Mouse (Mus musculus) gastrocnemius, postnatal 4 days (tissue): ENCODE measurements around the gene Sarnp. TPM values are rescaled to one million over a fixed set of nuclear protein-coding genes. Genes with fewer than 3 reads are reported as not detected.
"Not testable (repeated sequence)": the region's sequence is repeated elsewhere in the genome, so short reads cannot be mapped to it uniquely, and the experiment has no call there.

Source experiments
- DNase-seq, 2 experiments: peaks; one replicate each; pipeline ENCODE4 v3.0.0; 2021 to 2022; ENCODE audit warnings: low spot score in 2 of 2, mixed read lengths in 2 of 2
- total RNA-seq, 2 experiments: library from RNA; stranded (reverse); gene quantifications; 2 replicates each; pipeline ENCODE4 v1.2.3; 2021

The Sarnp gene
- total RNA-seq, 2 experiments from 2014 or later: 48.5 to 54.6 TPM

DNA sequence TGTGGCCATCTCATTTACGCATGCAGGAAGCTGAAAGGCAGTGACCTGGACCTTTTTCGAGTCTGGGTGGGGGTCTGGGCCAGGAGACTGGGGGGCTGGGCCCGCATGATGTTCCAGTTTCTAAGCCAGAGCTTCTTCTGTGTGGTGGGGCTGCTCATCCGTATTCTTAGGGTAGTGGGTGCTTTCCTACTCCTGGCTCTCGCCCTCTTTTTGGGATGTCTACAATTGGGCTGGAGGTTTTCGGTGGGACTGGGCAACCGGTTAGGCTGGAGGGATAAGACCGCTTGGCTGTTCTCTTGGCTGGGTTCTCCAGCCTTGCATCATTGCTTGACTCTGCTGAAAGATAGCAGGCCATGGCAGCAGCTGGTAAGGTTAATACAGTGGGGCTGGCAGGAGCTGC is 10.1 kb upstream of the Sarnp start:
- no peak for DNase-seq

DNA sequence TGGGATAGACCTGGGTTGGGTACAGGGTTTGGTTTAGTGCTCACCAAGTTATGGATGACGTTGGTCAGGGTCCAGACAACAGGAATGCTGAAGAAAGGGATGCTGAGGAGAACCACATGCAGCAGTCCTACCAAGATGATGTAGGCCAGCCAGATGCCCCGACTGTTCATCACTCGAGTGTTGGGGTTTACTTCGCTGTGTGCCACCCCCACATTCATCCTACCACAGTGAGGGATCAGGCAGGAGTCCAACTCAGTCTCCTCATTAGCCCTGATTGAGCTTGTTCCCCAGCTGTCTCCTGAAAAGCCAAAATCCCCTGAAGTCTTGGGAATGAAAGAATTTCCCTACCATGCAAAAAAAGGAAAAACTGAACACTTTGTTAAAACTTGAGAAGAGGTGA is 3.1 kb downstream of the Sarnp start:
- no peak for DNase-seq

DNA sequence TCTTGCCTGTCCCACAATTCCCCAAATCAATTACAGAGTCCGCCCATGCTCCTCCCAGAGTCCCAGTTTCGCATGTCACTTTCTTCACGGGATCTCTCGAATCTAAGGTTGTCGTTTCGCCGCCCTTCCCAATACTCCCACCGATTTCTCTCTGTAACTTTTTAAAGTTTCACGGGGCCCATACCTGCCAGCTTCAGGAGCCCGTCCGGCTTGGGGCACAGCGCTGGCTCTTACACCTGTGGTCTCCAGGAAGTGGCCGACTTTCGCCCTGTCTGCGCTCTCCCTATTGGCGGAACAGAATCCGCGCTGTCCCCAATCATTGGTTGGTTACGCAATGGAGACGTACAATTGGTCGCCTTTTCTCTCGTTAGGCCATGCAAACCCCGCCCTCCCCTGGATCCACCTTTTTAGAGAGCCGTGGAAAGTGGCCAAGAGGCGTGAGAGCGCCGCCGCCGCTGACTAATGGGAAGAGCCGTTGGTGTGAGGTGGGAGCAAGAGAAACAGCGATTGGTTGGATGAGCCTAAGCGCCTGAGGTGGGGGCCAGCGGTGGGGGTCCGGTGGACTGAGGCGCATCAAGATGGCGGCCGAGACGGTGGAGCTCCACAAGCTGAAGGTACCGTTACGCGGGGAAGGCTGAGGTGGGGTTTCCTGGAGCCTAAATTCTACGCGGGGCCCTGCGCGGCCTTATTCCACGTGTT is 4.4 kb downstream of the Sarnp start, which contains the start of gene Ormdl2:
Gene Ormdl2 (minus strand): TSS at position 288 of the 699 bp plus-strand sequence.
- peak; percentile 96 to 98 for DNase-seq

DNA sequence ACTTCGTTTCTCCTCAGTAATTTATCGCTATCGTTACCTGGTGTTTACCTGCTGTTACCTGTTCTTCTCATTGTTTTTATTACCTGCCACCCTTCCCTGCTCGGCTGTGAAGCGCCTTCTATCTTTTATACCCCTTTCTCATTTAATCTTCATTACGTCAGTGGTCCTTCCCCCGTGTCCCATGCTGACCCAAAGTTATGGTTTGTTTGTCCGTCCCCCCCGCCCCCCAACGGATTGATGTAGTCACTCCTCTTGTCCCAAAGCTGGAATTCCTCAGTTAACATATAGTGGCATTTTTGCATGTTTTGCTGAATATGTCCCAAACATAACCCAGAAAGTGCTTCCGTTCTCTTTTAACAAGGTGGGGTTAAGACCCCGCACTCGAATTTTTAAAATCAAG is 5.0 kb downstream of the Sarnp start:
- no peak for DNase-seq

DNA sequence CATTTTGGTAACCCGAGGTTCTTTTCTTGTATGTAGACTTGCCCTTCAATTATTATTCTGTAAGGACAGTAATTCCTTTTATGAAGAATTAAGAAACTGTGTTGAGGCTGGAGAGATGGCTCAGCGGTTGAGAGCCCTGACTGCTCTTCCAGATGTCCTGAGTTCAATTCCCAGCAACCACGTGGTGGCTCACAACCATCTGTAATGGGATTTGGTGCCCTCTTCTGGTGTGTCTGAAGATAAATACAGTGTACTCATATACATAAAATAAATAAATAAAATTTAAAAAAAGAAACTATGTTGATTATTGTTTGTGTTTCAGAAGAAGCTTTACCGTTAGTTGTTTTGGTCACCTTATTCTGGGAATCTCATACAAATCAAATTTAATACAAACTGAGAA is 6.0 kb downstream of the Sarnp start:
- DNase-seq: not testable (repeated sequence)

DNA sequence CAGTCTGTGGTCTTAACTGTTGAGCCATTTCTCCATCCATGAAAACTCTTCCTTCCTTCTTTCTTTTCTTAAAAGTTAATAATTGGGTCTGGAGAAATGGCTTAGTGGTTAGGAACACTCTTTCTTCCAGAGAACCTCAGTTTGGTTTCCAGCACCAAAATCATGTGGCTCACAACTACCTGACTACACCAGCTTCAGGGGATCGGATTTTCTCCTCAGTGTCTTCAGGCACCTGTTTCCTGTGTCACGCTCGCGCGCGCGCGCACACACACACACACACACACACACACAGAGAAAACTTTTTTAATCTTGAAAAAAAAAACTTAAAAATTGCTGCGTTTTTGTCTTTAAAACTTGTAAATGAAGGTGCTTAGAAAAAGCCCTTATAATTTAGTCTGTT is 6.7 kb downstream of the Sarnp start:
- DNase-seq: no peak

DNA sequence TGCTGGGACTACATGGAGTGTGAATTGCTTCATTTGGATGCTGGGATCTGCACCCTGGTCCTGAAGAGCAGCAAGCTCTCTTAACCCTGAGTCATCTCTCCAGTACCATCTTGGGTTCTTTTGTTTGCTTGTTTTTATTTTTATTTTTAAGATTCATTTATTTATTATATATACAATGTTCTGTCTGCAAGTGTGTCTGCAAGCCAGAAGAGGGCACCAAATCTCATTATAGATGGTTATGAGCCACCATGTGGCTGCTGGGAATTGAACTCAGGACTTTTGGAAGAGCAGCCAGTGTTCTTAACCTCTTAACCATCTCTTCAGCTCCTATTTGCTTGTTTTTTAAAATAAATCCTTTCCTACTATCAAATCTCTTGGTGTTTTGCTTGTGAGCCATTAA is 20.3 kb downstream of the Sarnp start:
- DNase-seq: no peak

DNA sequence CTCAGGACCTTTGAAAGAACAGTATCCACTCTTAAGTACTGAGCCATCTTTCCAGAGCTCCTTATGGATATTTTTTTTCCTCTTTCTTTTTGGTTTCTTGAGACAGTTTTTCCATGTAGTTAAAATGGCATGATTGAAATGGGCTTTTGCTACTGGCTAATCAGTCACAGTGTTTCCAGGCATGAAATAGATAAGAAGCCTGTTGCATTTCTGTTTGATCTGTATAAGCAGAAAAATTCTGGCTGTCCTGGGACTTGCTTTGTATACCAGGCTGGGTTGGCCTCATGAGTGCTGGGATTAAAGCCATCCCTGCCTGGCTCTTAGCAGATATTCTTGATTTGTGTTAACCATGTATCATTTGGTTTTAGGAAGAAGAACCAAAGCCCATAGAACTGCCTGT is 22.3 kb downstream of the Sarnp start:
- no peak for DNase-seq

DNA sequence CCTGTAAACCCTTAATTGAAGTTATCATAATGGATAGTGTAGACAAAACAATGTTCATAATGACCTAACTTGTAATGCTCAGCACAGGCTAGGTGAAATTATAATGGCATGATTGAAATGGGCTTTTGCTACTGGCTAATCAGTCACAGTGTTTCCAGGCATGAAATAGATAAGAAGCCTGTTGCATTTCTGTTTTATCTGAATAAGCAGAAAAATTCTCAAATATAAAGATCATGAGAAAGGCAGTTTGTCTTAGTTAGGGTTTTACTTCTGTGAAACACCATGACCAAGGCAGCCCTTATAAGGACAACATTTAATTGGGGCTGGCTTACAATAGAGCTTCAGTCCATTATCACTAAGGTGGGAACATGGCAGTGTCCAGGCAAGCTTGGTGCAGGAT is 23.5 kb downstream of the Sarnp start:
- no peak for DNase-seq

DNA sequence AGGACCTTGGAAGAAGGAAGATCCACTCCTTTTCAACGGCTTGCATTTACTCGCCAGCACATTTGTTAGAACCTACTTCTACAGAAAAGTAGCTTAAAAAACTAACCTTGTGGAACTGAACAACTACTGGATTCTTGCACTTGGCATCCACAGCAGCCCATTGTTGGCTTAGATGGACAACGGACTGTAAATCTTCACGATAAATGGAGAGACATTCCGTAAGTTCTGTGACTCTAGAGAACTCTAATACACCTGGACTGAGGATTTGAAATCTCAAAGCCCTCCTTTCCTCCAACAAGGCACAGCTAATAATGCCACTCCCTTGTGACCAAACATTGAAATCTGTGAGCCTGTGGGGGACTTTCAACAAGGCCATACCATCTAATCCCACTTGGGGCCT is 26.1 kb downstream of the Sarnp start:
- DNase-seq: no peak

DNA sequence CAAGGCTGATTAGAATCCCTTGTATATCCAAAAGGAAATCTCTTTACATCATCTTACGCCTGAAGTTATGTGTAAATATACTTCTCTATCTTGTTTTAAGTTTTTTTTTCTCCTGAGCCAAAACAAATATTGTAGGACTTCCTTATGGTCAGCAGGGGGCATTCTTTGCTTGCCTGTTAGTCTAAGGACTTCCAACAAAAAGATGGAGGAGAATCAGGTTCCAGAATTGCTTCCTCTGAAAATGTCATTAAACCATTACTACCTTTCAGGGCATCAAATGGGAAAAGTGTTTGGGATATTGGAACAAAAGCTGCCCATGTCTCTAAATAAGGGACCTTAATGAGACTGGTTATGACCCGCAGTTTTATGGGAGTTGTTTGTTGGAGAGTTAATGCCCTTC is 28.4 kb downstream of the Sarnp start:
- DNase-seq: no peak

DNA sequence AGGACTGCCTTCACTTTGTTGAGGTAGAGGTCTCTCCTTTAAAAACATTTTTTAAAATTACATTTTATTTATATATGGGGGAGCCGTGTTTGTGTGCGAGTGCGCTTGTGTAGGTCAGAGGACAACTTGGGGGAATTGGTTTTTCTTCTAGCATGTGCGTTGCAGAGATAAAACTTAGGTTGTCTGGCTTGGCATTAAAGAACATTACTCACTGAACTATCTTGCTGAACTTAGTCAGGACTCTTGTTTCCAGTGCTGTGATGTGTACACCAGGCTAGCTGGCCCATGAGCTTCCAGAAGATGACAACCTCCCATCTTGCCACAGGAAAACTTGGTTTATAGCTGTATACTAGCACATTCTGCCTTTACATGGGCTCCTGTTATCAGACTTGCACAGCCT is 29.5 kb downstream of the Sarnp start:
- DNase-seq: no peak

DNA sequence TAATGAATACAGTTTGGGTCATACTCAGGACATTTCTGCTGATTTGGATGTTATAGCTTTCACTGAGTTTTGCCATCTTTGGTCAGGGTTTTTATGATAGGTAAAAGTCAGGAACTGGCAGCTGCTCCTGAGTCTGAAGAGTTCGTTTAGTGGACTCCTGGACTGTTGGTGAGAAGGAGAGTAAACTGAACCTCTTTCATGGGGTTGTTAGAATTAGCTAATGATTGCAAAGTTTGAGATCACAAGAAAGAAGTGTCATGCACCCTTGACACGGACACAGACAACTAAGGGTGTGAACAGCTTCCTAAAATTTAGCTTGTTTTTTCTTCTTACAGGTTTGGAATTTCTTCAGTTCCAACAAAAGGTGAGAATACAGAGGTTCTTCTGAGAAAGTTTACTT is 31.3 kb downstream of the Sarnp start:
- DNase-seq: no peak

DNA sequence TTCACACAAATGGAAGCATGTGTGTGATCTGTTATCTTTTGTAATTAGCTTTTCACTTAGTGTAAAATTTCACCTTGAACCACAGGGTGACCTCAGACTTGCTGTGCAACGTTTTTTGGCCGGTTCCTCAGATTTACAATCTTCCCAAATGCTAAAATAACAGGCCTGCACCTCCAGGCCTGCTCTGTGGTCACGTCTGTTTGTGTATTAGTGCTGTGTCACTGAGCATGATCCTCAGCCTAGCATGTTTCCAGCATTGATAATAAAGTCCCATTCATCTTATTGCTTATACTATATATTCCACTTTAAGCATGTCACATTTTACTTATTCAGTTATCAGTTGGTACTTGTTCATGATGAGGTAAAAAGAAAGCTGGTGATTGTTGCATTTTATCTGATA is 33.2 kb downstream of the Sarnp start:
- no peak for DNase-seq

DNA sequence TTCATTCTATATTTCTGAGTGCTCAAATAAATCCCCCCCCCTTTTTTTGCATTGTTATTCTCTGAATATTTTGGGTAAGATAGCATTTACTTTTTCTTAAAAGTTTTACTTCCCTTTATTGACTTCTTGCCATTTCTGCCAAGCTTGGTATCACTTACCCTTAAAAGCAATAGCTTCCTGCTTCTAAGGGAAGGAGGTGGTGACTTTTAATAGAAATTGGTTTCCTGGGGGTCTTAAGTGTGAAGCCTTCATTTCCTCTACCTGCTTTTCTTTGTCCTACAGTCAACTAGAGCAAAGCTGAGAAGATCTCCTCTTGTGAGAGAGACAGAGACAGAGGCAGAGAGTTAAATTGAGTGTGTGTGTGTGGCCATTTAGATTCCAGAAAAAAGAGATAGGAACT is 44.0 kb downstream of the Sarnp start:
- DNase-seq: no peak

DNA sequence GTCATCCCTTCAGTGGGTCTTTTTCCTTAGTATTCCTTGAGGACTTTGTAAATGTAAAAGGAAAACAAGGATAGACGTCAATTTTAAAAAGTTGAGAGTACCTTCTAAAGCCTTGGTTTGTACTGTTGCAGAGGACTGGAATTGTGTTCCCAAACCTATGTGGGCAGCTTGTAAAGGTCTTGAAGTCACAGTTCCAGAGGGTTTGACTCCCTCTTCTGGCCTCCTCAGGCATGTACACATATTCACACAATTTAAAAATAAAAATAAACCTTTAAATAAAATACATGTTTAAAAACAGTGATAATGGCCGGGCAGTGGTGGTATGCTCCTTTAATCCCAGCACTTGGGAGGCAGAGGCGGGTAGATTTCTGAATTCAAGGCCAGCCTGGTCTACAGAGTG is 48.9 kb downstream of the Sarnp start:
- no peak for DNase-seq

DNA sequence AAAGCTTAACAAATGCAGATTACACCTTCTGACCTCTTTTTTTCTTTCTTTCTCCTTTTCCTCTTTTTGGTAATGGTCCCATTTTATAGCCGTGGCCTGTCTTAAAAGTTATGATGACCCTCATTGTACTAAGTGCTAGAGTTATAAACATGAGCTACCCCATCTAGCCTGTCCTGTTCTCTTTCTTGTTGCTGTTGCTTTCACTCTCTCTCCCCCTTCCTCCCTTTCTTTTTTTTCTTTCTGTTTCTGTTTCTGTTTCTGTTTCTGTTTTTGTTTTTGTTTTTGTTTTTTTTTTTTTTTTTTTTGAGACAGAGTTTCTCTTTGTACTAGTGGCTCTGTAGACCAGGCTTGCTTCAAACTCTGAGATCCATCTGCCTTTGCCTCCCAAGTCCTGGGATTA is 49.4 kb downstream of the Sarnp start:
- no peak for DNase-seq

DNA sequence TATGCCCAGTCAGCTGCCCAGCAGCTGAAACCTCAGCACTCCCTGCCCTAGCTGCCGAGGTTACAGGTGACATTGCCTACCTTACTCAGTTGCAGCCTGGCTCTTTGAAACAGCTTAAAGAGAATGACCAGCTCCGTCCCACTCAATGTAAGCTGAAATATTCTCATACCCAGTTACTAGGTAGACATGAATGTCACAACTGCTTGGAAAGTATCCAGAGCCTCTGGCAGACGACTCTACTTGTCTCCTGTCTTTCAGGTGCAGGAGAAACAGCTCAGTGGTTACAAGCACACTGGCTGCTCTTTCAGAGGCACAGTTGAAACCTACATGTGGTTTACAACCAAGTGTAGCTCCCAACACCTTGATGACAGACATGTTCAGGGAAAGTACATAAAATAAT is 53.2 kb downstream of the Sarnp start:
- no peak for DNase-seq

DNA sequence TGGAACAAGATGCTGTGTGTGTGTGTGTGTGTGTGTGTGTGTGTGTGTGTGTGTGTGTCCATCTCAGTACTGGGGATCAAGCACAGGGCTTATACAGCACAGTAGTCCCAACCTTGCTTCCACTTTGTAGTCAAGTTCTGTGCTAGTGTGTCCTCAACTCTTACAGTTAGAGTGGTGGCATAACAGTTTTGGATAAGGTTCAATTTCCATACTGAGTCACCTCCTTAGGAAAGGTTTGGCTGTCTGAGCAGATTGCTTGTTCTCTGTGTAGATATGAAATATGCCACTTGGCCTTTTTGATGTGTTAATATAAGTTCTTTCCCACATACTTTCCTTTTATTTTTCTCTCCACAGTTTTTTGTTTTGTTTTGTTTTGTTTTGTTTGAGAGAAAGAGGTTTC is 61.2 kb downstream of the Sarnp start:
- no peak for DNase-seq

DNA sequence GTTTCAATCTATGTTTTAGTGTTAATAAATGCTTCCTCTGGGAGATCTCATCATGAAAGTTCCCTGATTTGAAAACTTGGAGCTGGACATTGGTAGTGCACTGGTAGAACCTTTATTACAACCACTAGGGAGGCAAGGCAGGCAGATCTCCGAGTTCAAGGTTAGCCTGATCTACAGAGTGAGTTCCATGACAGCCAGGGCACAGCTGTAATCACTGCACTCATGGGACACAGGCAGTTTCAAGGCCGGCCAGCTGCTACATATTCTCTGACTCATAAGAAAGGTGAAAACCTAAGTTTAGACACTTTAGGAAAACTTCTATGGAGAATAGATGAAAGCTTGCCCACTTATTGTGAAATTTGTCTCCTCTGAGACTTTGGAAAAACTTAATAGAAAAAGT is 61.7 kb downstream of the Sarnp start:
- no peak for DNase-seq

DNA sequence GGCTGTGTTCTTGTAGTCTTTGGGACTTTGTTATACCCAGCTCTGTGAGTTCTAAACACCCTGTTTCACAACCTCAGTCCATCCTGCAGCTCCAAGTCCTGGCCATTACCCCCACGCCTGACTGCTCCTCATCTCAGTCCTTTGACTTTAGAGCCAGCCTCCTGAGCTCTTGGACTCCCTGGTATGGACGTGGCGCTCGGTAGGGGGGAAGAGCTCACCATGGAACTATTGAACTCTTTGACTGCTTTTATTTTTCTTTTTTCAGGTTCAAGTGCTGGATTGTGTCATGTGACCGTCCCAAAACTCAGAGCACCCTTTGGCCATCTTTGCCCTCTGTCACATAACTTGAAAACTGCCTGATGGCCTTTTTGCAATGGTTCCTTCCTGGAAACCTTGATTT is 64.9 kb downstream of the Sarnp start:
- DNase-seq: no peak

DNA sequence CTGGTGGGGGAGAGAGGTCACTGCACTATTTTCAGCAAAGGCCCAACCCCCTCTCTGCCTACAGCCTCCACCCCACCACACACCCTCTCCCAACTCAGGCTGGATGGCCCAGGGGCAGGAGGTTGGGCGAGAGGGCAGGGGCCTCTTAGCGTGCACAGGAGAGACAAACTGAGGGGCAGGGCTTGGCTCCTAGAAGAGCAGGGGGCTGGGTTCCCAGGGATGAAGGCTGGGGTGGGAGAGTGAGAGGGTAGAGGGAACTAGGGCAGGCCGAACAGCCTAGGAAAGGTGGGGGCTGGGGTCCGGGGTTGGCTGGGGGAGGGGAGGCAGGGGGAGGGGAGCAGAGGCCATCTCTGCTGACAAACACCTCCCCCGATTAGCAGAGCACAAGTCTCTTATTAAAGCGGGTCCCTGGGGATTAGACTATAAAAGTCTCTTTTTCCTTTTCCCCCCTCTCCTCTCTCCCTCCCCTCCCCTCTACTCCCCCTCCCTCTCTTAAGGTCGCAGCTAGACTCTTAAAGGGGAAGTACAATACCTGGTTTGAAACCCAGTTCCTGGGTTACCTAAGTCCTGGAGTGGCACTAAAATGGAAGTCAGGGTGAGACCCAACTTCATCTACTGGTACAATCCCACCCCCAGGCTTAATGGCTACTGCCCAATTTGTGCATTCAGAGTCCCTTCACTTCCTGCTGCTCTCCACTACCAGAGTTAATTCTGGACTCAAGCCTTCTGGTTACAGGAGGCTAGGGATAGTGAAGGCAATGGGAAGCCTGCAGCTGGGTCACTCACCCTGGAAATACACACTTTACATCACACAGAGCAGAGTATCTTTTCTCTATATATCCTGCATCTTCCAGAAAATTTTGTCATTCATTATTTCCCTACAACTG is 72.1 kb downstream of the Sarnp start:
- no peak for DNase-seq

DNA sequence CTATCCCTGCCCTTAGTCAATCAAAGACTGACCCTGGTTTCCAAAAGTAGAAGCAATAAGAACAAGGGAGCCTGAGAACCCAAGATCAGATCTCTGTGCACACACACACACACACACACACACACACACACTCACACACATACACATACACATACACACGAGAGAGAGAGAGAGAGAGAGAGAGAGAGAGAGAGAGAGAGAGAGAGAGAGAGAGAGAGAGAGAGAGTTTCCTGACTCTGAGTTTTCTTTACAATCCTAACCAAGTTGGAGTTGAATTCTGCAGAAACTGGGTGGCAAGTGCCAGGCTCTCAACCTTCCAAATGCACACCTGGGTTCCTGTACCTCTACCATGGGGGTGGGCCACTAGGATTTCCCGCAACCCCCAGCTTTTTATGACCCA is 72.7 kb downstream of the Sarnp start:
- no peak for DNase-seq
